Mouse (Mus musculus) retina, embryonic 14.5 days (tissue): ENCODE results near the gene Cacna1e.

Experiments
- DNase-seq: peaks from one replicate; pipeline ENCODE4 v3.0.0-alpha.2; 2015; ENCODE audit warnings: low spot score

The Cacna1e gene

DNA sequence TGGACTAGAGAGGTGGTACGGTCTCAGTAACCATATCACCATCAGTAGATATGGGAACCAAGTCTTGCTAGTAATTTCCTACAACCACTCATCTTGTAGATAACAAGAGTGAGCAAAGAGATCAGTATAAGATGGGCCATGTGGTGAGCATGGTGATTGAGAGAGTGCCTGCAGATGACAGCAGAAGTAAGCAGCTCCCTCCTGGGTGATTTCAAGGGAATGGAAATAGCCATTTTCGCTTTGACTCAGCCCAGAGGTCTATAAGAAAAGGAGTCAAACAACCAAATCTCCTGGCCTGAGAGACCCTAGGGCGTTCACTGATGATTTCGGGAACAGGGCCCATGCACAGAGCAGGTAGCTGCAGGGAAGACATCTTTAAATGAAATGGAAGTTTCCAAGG lies 45.0 kb downstream of the Cacna1e start:
- no peak for DNase-seq

DNA sequence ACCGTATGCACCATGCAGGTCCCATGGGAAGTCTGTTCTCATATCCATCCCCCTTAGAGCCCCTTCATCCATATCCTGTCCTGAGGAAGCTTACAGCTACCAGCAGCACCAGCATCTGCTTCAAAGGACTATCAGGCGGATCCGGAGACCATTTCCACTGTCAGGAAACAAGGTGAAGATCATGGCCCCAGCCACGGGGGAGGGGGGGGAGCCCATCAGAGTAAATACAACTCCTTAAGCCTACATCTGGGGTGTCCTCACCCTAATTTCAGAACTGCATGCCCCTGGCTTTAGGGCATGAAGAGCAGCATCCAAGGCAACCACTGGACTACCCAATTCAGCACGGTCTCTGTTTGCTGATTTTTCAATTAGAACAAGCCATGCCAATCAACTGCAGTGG lies 47.8 kb downstream of the Cacna1e start:
- no peak for DNase-seq

DNA sequence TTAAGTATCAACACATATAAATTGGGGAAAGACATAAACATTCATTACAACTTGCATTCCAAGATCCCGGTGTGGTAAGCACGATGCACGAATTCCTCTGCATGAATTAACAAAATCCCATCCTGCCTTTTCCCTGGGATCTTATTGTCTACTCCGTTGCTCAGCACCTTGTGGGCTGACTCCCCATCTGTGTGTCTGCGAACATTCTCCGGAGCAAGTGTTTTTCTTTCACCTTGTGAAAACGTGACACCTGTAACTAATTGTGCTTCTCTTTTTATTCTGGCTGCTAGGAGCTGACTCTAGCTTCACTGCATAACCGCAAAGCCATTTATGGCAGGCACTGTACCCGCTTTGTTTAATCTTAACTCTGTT lies 52.1 kb downstream of the Cacna1e start:
- DNase-seq, result no peak

- DNase-seq, result peak; percentile 35
Measured at GRCm38 (mm10) chr1:154831269-154832167, 52.8 kb downstream of the Cacna1e start.

DNA sequence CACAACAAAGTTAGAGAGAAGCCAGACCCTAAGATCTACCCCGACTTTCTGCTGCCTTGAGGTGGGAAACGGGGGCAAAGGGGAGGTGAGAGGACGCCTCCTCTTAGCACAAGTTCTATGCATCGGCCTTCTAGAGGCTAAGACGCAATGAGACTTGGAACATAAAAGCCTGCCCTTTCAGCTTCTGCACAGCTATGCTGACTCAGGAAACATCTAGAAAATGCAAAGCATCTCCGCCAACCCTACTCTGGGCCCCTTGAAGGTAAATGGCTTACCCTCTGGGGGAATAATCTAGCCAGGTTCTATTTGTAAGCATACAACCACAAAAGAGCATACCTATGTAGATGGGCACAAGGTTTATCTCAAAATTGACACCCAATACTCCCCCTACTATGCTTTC lies 54.2 kb downstream of the Cacna1e start:
- DNase-seq, result no peak

DNA sequence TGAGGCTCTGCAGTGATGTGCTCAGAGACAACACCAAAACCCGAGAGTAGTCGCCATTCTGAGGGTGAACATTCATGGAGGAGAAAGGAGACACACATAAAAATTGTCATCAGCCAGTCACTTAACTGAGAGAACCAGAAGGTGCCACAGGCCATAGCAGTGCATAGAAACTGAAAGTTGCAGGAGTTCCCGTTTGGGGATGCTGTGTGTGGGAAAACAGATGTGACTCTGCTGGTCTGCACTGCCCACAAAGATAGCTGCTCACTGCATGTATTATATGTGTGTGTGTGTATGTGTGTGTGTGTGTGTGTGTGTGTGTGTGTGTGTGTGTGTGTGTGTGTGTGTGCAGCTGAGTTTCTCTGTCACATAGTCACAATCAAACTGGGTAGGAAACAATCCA lies 61.2 kb downstream of the Cacna1e start:
- no peak for DNase-seq

DNA sequence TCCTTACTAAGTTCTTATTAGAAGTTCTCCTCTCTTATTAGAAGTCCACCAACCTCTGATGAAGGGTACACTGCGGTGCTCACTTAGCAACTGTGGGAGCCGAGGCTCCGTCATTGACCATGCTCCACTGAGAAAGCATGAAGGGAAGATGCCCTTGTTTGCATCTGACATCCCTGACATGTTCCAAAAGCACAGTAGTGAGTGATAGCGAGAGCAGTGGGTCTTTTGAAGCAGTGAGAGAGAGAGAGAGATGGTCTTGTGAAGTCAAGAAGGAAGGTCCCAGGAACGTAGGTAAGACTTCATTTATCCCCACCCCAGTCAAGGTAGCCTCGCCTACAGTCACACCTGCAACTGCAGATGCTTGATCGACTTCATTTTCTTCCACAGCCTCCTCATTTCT lies 63.9 kb downstream of the Cacna1e start:
- DNase-seq, result no peak

GRCm38 (mm10) chr1:154819960-154820359 lies 64.3 kb downstream of the Cacna1e start:
- no peak for DNase-seq

GRCm38 (mm10) chr1:154818742-154819141 lies 65.6 kb downstream of the Cacna1e start:
- no peak for DNase-seq

DNA sequence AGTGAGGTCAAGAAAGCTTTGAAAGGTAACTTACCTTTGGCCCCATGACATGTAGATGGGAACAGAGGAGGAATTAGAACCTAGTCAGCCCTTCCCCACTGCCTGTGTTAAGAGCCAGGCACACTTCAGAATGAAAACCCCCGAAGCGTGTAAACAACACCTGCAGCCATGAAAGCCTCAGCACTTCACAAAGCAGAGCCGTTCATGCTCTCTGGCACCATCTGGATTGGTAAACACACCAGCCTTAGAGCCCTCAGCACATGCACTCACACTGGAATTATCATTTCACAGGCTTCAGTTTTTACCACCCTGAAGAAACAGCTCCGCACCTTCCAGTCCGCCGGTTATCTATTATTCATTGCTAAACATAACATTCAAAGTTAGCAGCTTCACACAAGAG lies 67.5 kb downstream of the Cacna1e start:
- DNase-seq, result peak; percentile 39

- no peak for DNase-seq
Measured at GRCm38 (mm10) chr1:154816267-154816666, 68.0 kb downstream of the Cacna1e start.

DNA sequence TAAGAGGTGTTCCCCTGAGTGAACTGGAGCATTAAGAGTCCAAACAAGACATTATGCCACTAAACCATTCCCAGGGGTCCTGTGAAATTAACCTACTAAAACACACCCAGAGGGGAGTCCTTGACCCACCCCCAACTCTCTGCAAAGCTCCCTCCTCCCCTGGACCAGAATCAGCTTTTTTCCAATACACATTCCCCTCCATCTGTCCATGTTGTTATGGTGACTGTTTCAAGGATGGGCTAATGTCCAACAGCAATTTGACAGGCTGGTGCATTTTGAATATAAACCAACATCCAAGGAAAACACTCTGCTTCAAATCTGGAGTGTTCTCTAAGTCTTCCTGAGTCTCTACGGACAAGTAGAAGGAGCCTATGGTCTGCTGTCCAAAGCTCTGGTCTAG lies 78.6 kb downstream of the Cacna1e start:
- no peak for DNase-seq

- no peak for DNase-seq
Measured at GRCm38 (mm10) chr1:154805038-154805437, 79.3 kb downstream of the Cacna1e start.

DNA sequence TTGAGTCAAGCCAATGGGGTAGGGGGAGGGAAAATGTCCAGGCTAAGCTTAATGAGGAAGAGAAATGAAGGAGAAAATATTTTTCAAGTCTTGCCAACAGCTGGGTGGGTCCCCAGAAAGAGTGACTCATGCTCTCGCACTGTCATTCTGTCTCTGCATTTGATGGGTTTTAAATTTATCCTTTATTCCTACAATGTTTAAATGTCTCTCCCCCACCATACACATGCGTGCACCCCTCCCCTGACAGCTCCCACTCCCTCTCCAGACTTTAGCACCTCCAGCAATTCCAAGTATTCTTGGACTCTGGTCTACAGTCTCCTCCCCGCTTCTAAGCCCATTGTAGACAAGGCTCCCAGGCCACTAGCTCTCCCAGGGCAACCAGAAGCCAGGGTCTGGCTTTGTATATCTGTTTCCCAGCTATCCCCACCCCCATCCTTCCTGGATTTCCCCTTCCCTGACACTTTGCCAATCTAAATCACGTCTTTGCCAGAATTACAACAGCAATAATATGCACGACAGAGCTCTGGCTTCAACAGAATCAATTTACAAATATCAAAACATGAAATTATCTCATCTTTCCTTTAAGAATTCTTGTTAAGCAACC lies 81.9 kb downstream of the Cacna1e start:
- no peak for DNase-seq

- DNase-seq, result no peak
Measured at GRCm38 (mm10) chr1:154799257-154799656, 85.0 kb downstream of the Cacna1e start.

DNA sequence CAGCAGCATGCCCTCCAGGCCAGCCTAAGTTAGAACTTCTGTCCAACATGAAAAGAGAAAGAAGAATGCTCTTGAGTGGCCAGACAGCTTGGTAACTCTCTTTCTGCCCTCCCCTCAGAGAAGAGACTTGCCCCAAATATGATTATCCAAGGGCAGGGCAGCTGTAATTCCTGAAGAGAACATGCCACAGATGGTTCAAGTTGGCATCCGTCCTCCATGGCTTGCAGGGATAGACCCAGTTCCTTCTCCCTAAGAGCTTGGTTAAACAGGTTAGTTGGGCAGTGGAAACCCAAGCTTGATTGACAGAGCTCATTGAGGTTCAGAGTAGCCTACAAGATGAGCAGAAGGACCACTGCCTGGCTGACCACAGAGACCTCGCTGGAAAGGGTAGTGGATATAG lies 85.5 kb downstream of the Cacna1e start:
- no peak for DNase-seq

DNA sequence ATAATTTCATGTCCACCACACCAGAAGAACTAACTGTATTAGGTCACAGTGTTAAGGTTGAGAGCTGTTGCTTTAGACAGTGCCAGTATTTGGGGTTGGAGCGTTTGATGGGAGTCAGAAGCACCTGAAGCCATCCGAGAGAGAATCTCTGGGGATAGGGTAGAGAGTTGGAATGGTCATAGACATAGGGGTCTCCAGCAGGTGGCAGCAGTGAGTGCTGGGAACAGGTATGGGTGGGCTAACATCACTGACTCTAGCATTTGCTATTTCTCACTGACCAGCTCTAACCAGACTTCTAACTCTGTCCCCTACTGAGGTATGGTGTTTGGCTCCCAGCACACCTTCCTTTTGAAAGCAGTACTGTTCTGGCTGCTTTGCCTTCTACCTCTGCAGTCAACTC lies 87.6 kb downstream of the Cacna1e start:
- DNase-seq, result peak; percentile 72

DNA sequence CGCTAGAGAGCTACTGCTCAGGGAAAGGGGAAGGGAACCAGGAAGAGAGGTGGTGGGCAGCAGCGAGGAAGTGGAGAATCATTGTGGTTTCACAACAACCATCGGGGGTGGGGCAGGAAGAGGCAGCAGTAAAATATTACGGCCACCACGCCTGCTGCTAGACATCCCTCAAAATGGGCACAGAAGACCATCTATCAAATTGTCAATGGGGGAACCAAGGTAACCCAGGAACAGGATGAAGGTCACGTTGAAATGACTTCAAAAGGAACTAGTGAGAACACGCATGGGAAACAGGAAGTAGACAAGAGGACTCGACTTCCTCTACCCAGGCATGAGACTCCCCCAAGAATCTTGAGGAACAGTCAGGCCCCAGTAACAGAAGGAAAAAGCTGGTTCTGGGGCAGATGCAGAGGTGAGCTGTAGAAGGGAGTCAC lies 89.8 kb downstream of the Cacna1e start:
- no peak for DNase-seq

GRCm38 (mm10) chr1:154791544-154792174 lies 92.6 kb downstream of the Cacna1e start:
- no peak for DNase-seq

GRCm38 (mm10) chr1:154788491-154788890 lies 95.8 kb downstream of the Cacna1e start:
- DNase-seq, result no peak

DNA sequence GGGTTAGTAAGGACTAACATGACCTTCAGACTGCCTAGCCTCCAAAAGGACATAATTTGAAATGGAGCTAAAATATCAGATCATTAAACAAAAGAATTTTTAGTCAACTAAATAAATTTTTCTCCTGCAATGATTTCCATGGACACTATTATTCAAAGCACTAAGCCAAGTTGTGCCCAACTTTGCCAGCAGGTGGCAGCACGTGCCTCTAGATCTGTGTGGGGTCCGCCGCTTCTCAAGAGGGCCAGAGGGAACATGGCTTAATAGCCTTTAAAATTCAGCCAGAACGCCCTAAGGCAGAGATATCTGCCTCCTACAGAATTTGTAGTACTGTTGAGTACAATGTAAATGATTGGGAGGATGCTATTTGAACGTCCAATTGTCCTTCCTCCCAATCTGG lies 96.2 kb downstream of the Cacna1e start:
- peak; percentile 95 for DNase-seq

DNA sequence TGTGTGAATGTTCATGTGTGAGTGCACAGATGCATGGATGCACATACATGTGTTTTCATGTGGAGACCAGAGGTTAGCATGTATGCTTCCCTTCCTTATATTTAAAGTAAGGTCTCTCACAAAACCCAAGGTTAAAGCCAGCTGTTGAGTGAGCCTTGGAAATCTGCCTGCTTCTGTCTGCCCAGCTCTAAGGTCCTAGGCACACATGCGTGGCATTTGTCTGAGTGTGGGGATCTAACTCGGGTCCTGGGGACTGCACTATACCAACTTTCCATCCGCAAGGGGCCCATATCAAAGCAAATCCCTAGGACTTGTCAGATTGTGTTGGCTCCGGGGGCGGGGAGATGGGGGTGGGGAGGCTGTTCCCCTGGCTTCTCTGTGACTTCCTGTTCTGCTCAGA lies 96.9 kb downstream of the Cacna1e start:
- no peak for DNase-seq

- peak; percentile 93 for DNase-seq
Measured at GRCm38 (mm10) chr1:154786243-154786669, 98.0 kb downstream of the Cacna1e start.
